Mouse (Mus musculus): ENCODE data around the gene Paqr9.

Paqr9 gene

GRCm38 (mm10) chr9:95544598-95544997 lies 14.9 kb upstream of the Paqr9 start:
- DNase-seq (ENCODE audit: low spot score): no peak

DNA sequence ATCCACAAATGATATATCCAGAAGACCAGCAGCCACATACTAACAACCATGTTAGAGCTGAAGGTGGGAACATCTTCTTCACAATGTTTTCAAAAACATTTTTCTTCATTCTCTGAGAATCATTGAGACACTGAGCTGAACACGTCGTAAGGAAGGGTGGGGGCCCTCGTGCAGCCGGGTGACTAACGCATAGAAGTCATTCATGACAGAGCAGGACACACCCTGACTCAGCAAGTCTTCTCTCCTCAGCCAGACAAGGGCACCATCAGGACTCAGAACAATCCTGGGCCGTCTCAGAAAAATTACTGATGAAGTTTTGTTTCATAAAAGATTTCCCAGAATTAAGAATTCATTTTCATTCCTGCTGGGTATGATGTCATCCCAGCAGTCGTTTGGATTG lies 12.8 kb upstream of the Paqr9 start:
- DNase-seq (ENCODE audit: low spot score): no peak

DNA sequence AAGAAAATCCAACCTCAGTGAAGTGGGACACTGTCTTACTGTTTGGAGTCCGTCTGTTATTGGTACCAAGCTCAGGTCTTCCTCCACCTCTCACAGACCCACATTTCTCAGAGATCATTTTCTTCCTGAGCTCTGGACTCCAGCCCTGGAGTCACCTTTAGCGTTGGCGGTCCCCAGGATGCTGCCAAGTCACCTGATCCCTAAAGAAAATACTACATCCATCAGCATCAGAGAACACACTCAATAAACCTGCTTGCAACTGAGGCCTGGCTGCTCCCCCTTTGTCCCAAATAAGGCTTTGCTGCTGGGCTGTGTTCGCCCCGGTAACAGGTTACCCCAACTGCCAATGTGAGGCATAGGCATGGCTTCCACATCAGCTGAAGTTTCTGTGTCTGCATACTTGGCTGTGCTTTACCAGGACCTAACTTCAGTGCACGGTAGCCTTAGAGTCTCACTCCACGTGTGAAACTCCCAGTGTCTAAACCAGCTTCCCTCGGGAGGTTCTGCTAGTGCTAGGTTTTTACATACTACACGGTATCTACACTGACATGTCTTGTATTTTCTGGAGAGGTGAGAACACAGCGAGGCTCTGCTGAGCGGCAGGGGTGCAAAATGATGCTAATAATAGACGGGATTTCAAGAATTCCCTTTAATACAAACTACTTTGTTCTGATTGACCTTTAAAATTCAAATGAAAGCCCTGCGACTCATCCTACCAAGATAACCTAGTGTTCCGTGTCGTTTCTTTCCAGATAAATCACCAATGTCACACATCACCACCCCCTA lies 9.6 kb upstream of the Paqr9 start:
- DNase-seq (ENCODE audit: low spot score): no peak

DNA sequence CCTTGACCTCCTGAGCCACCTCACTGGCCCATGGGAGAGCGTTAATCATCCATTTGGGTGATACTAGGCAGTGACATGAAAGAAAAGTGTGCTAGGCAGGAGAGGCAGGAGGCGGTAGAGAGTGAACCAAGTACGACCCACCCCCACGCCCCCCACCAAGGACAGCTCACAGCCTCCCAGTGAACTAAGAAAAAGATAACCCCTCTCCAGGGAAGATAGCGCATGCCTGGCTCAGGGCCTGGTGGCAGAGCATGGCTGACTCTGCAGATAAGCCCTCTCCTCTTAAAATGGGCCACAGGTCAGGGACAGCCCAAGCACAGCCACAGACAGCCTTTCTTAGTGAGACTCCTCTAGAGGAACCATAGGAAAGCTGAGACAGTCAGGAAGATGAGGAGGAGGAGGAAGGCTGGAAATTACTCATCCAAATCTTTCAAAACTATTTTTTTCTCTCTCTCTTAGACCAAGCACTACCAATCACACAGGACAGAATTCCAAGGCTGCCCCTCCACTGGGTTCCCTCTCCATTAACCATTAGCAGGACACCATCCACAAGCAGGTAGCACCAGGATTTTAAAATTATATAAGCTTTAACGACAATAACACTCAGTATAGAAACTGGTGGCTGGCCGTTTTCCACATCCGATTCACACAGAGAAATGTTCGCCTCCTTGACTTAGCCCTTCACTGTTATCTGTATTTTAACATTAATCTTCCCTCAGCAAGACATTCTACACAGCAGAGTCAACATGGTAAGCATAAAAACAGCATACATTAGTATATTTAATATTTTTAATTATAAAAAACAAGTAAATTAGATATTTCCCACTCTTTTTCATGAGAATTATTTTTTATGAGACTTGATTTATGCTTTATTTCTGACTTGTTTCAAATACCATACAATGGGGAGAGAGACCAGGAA lies 8.3 kb upstream of the Paqr9 start:
- DNase-seq (ENCODE audit: low spot score): no peak

DNA sequence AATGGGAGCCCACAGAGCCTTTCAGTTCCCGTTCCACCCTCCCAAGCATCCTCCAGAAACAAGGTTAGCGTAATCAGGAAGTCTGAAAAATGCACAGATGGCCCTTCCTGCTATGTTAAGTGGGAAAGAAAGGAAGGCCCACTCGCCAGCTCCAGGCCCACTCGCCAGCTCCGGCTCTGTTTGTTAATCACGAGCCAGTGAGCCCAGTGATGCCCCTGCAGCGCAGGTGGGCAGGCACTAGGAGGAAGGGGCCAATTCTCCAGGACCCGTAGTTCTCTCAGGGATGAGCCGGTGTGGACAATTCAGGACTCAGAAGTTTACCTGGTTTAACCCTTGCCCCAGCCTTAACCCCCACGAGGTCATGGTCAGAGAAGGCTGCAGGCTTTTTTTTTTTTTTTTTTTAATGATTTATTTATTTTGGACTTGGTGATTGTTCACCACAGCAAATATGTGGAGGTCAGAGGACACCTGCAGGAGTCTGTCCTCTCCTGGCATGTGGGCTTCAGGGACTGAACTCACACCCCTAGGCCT lies 7.2 kb upstream of the Paqr9 start:
- no peak for DNase-seq (ENCODE audit: low spot score)

GRCm38 (mm10) chr9:95554231-95555221 lies 4.9 kb upstream of the Paqr9 start:
- no peak for DNase-seq (ENCODE audit: low spot score)

DNA sequence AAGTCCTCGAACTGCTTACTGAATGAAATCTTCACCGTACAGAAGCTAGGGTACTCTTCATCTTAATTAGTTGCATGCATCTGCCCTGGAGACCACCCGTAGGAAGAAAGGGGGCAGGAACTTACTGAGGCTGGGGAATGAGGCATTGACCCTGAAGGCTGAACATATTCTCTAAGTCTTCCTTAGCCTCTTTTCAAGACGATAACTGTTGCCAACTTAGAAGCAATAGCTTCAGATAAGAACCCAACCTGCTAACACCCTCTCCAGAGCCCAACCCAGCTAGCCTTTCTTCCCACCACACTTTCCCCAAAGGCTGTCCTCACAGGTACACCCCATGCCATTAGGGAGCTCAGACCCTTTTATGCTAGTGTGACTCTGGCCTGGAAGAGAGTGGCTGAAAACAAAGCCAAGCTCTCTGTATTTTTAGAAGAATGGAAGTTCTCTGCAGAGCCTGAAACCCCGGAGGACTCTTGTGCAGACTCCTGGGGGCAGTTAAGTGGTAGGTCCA lies 4.2 kb upstream of the Paqr9 start:
- DNase-seq (ENCODE audit: low spot score): no peak

DNA sequence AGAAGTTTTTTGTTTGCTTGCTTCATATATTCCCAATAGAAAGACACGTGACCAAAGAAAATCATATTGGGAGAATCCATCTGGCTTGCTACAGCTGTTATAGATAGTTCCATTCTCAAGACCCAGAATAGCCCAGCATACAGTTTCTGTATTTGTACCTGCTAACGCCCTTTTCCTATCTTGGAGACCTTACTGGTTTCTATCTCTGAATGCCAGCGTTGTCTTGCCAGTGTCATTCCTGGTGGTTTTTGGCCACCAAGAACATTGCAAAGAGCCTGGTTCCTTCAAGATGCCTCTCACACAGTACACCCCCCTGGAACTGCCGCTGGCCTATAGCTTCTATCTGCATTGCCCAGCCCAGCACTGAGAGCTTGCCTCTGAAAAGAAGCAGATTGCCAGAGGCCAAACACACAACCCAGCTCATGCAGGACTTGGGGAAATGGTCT lies 3.4 kb upstream of the Paqr9 start:
- DNase-seq (ENCODE audit: low spot score): no peak

DNA sequence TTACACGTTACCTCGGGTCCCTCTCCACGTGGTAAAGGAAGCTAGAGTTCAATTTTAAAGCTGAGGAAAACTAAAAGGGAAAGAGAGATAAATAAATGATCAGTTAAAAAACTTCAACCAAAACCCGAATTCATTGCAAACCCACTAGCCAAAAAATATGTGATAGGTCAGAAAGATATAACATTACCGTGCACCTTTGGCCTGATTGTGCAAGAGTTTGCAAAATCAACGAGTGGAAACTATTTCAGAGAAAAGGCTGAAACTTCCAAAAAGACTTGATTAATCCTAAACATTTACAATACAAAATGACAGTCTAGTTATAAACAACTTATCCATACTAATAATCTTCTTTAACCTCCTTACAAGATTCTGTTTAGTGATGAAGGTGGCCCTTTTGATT lies 1.7 kb upstream of the Paqr9 start:
- DNase-seq (ENCODE audit: low spot score): no peak

DNA sequence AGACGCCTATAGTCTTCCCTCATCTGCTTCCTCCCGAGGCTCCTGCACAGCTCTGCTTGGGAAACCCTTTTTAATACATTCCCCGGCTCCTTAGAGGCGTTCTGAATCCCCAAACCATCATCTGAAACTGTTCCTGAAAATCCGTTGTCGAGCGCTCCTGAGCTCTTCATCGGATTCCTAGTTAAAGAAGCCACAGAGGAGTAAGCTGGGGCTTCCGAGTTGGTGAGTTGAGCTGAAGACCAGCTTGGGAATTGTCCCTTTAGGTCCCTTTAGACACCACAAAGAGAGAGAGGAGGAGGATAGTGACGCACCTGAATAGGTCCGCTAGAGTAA lies 765 bp upstream of the Paqr9 start:
- no peak for DNase-seq (ENCODE audit: low spot score)

DNA sequence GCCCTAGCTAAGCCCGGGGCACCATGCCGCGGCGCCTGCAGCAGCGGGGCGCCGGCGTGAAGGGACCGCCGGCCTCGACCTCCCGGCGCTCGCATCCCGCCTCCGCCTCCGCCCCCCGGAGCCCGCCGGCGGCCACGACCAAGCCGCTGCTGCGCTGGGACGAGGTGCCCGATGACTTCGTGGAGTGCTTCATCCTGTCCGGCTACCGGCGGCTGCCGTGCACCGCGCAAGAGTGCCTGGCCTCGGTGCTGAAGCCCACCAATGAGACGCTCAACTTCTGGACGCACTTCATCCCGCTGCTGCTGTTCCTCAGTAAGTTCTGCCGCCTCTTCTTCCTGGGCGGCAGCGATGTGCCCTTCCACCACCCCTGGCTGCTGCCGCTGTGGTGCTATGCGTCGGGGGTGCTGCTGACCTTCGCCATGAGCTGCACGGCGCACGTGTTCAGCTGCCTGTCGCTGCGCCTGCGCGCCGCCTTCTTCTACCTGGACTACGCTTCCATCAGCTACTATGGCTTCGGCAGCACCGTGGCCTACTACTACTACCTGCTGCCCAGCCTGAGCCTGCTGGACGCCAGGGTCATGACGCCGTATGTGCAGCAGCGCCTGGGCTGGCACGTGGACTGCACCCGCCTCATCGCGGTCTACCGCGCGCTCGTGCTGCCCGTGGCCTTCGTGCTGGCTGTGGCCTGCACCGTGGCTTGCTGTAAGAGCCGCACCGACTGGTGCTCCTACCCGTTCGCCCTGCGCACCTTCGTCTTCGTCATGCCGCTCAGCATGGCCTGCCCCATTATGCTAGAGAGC lies 679 bp downstream of the Paqr9 start:
- DNase-seq (ENCODE audit: low spot score): no peak

DNA sequence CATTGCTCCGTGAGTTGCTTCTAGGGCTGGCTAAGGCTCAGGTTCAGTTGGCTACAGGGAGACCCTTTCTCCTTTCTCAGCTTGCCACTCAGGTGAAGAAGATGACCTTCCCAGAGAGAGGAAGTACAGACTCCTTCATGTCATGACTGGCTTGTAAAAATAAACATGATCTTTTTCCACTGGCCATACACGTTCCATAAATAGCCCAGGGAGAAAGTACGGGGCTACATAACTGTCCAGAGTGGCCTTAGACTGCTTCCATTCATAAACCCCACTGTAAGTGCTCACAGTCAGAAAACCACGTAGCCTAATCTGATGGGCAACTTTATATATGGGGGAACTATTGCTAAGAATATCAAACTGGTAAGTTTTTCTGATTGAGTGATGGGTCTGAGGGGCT lies 4.6 kb downstream of the Paqr9 start:
- DNase-seq (ENCODE audit: low spot score): no peak

DNA sequence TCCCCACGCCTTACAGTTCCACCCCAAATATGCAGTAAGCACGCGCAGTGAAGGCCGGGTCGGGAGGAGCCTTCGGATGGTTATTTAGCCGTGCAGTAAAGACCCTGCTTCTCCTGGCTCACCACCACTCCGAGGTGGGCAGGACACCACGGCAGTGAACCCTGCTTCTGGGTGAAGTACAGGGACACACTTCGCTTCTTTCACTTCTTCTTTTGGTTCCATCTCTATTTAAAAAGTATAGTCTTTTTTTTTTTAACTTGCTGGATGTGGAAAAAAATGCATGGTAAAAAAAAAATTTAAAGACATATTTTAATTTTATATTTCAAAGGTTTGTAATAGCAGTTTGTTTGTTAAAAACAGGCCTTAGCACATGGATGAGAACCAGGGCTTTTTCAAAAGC lies 6.9 kb downstream of the Paqr9 start:
- no peak for DNase-seq (ENCODE audit: low spot score)

- no peak for DNase-seq (ENCODE audit: low spot score)
These were observed 7.5 kb downstream of the Paqr9 start for GRCm38 (mm10) chr9:95566931-95567330.

GRCm38 (mm10) chr9:95569249-95569648 lies 9.8 kb downstream of the Paqr9 start:
- DNase-seq (ENCODE audit: low spot score): no peak

DNA sequence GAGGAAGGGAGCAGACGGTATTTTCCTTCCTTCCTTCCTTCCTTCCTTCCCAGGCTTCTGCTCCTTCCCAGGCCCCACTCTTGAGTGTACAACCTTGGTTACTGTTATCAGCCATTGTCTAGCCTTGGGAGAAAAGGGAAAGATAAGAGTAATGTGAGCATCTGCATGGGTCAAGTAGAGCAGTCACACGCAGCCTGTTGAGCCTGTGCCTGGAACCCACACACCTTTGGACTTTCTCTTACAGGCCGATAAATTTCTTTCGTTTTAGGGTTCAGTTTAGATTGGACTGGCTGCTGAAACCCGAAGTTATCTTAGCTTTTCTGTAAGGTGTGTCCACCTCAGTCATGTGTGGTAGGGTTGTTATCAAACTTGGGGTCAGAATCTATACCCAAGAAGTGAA lies 10.5 kb downstream of the Paqr9 start:
- no peak for DNase-seq (ENCODE audit: low spot score)

- DNase-seq (ENCODE audit: low spot score): no peak
These were observed 11.1 kb downstream of the Paqr9 start for GRCm38 (mm10) chr9:95570604-95571003.

DNA sequence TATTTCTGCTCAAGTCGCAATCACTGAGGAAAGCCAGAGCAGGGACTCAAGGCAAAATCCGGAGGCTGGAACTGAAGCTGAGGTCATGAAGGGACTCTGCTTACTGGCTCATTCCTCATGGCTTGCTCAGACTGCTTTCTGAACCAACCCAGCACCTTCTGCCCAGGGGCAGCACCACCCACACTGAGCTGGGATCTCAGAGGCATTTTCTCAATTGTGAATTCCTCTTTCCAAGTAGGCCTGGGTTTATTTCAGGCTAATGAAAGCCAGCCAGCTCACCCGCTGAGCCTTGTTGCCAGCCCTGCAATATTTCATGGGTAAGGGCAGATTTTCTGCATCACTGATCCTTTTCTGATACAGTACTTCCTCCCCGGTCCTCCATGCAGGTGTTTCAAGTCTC lies 12.0 kb downstream of the Paqr9 start:
- DNase-seq (ENCODE audit: low spot score): no peak

DNA sequence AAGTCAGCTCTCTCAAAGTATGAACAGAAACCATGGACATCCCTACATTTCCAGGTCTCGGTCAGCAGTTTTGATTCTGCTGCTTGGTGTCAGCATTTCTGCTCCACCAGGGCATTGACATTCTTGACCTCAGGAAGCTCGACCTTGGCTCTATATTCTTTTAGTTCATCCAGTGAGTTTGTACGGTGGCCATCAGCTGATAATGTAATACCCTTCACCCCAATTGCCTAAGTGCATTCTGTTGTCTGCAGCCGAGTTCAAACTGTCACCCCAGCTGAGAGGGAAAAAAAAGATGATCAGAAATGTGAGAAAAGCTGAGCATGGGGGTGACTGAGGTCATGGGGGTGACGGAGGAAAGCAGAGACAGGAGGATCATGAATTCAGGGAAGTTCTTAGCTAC lies 13.1 kb downstream of the Paqr9 start:
- DNase-seq (ENCODE audit: low spot score): no peak

GRCm38 (mm10) chr9:95574116-95574515 lies 14.7 kb downstream of the Paqr9 start:
- no peak for DNase-seq (ENCODE audit: low spot score)

DNA sequence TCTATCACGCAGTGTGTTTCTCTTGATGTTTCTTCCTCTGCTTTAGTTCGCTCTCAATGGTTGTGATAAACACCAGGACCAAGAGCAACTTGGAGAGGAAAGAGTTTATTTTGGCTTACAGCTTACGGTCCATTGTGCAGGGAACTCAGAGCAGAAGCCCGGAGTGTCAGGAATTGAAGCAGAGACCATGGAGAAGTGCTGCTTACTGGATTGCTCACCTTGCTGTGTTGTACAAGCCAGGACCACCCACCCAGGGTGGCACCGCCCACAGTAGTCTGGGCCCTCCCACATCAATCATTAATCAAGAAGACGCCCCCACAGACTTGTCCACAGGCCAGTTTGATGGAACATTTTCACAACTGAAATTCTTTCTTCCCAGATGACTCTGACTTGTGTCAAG lies 18.0 kb downstream of the Paqr9 start:
- DNase-seq (ENCODE audit: low spot score): no peak

Measured in MN1 (cell line).